Mouse (Mus musculus) adrenal gland, adult 2 months (tissue): ENCODE measurements around the gene Caln1. TPM values are rescaled to one million over a fixed set of nuclear protein-coding genes. Genes with fewer than 3 reads are reported as not detected.

ENCODE experiments used
- DNase-seq: peaks from one replicate; pipeline ENCODE4 v3.0.0; 2021
- polyA plus RNA-seq: library from polyadenylated mRNA; depleted of rRNA; stranded (reverse); fragments of >200 nt; gene quantifications from 2 replicates; pipeline ENCODE4 v1.2.3, GENCODE M21; 2012
- total RNA-seq, 2 experiments: library from RNA; stranded (reverse); gene quantifications; 2 replicates each; pipeline ENCODE4 v1.2.3; 2021

Caln1 gene
- total and polyA plus RNA-seq, 3 experiments = 19.4 to 46.2 (median 33.7) TPM

GRCm38 (mm10) chr5:130688385-130689138 is 319.3 kb downstream of the Caln1 start:
- DNase-seq = no peak

GRCm38 (mm10) chr5:130691349-130691748 is 322.1 kb downstream of the Caln1 start:
- DNase-seq = no peak

GRCm38 (mm10) chr5:130699476-130699875 is 330.2 kb downstream of the Caln1 start:
- no peak for DNase-seq

DNA sequence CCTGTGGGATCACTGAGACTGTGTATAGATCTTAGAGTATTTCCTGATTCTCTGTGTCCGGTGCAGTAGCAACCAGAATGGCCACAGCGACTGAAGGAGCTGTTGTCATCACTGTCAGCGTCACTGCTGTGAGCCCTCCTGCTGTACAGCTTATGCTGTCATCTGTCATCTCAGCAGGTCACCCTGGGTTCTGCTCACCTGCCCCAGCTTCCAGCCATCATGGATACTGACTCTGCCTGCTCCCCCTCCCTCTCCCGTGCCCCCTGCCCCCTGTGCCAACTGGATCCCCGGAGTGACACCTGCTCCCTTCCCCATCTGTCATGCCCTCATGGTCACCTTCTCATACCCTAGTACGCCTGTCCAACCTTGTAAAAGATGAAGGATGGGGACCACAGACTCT is 332.5 kb downstream of the Caln1 start:
- DNase-seq = no peak

GRCm38 (mm10) chr5:130702361-130702760 is 333.1 kb downstream of the Caln1 start:
- DNase-seq = no peak

DNA sequence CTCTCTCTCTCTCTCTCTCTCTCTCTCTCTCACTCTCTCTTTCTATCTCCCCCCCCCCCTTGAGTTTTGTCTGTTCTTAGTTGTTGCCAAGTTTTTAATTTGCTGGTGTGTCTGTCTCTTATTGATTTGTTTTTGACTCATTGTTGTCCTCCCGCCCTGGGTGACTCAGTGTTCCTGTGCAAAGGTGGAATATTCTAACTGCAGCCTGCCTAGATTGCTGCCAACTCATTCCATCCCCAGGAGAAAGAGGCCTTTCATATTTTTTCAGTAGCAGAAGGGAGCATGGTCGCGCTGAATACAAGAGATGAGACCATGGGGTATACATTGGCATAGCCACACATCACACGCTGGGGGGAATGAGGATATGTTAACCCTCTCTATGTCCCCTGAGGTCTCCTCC is 335.6 kb downstream of the Caln1 start:
- peak; percentile 12 for DNase-seq

GRCm38 (mm10) chr5:130706202-130706855 is 337.1 kb downstream of the Caln1 start:
- peak; percentile 26 for DNase-seq

- no peak for DNase-seq
Measured at GRCm38 (mm10) chr5:130707755-130708154, 338.5 kb downstream of the Caln1 start.

GRCm38 (mm10) chr5:130708616-130709015 is 339.4 kb downstream of the Caln1 start:
- DNase-seq = no peak

DNA sequence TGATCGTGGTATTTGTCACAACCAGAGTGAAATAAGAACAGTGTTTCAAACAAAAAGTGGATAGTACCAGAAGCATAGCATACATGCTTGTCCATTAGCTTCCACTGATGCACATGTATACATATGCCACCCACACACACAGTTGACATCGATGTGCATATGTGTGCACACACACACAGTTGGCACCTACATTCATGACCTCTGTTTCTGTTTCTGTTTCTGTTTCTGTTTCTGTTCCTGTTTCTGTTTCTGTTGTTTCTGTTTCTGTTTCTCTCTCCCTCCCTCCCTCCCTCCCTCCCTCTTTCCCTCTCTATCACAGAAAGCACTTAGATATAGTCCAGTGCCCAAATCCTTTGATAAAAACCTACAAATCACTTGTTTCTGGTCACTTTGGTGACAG is 342.4 kb downstream of the Caln1 start:
- no peak for DNase-seq

DNA sequence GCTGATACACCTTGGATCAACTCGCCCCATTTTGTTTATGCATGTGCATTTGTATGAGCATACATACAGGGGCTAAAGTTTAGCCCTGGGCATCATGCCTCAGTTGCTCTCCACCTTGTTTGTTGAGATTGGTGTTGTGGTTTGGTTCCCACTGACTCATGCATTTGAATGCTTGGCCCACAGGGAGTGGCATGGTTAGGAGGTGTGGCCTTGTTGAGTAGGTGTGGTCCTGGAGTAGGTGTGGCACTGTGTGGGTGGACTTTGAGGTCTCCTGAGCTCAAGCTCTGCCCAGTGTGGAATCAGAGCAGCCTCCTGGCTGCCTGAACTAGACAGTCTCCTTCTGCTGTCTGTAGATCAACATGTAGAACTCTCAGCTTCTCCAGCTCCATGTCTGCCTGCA is 343.0 kb downstream of the Caln1 start:
- no peak for DNase-seq

DNA sequence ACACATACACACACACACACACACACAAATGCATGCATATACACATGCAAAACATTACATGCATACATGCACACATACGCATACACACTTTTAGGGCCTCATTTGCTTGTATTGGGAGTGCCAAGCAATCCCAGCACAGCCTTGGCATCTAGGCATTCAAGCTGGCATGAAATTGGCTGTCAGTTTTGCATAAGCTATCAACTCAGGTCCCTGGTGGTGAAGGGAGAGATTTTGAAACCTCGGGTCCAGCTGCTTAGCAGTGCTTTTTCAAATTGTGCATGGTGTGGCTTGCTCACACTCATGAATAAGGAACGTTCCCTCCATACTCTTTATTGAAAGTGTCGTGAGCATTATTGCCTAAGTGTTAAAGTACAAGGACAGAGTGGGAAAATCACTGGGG is 345.9 kb downstream of the Caln1 start:
- DNase-seq = peak; percentile 13

DNA sequence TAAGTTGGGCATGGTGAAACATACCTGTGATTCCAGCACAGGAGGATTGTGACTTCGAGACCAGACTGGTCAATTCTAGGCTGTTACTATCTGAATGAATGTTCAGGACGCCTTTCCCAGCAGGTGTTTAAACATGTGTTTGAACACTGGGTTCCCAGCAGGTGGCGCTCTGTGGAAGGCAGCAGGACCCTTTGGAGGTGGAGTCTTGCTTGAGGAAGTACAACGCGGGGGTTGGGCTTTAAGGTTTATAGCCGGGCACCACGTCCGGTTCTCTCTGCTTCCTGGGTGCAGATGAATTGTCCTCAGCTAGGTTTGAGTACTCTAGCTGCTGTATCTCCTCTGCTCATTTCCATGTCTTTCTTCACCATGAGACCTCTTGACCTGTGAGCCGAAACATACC is 349.1 kb downstream of the Caln1 start:
- peak; percentile 30 for DNase-seq

DNA sequence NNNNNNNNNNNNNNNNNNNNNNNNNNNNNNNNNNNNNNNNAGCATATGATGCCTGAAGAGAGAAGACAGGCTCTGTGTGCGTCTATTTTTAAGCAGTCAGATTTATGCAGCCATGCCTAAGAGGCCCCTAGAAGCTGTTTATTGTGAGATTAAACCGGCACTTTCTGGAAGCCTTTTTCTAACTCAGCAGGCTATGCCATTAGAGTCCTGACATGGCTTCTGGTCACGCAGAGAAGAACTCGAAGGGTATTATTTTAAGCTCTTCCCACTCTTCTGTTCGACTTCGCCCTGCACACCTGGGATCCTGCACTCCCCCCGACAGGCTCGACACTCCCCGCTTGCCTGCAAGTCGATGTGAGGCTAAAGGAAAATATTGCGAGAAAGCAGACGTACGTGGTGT is 372.9 kb downstream of the Caln1 start:
- DNase-seq = no peak

- DNase-seq = no peak
Measured at GRCm38 (mm10) chr5:130757517-130757916, 388.3 kb downstream of the Caln1 start.

GRCm38 (mm10) chr5:130765784-130766183 is 396.5 kb downstream of the Caln1 start:
- no peak for DNase-seq

- DNase-seq = no peak
Measured at GRCm38 (mm10) chr5:130771061-130771741, 401.9 kb downstream of the Caln1 start.

DNA sequence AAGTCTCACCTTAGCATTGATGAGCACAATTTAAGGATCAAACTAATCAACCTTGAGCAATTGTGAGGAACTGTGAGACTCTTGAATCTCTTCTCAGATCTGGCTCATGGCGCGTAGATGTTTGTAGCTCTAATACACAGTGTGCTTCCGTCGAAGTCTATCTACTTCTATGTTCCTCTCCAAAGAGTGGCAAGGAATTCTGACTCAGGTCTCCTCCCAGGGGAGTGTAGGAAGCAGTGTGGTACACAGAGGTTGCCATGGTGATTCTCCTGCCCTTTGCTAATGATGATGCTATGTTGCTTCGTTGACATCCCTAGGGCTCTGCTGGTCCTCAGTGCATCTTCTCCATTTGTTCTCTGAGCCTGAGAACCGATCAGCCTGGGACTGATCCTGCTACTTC is 403.2 kb downstream of the Caln1 start:
- DNase-seq = no peak

DNA sequence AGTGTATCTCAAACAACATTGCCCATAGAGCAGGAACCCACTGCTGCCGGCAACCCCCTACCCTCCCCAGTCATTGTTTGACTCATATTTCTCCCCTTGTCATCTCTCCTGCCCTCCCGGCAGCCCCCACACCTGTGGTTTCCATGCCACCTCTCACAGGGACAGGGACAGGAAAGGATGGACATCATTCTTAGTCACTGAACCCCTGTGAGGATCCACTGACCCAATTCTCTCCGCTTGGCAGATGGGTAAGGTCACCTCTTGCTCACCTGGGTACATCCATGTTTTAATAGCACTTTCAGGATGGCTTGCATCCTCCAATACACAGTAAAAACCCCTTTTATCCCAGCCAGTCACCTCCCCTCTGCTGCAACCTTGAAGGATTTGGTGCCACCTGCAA is 405.7 kb downstream of the Caln1 start:
- DNase-seq = no peak

GRCm38 (mm10) chr5:130792755-130793452 is 423.6 kb downstream of the Caln1 start:
- DNase-seq = no peak

GRCm38 (mm10) chr5:130797713-130798112 is 428.5 kb downstream of the Caln1 start:
- DNase-seq = no peak

DNA sequence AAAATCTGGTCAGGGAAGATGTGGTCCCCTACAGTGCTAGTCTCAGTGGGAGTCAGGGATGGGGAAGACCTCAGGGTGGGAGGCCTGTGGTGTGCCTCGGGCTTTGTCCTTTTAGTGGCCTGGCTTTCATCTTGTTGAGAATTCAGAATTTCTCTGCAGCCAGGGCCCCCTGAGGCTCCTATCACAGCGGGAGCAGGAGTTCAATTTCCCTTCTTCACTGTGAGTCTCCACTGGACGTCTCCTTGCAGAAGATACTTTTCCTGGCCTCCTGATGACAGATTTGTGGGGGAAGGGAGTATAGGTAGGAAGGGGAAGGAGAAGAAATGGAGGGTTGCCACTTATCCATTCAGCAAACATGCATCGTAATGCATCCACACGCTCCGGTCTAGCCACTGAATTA is 441.1 kb downstream of the Caln1 start:
- DNase-seq = no peak

GRCm38 (mm10) chr5:130810846-130811245 is 441.6 kb downstream of the Caln1 start:
- no peak for DNase-seq
